Mouse (Mus musculus): Measurements from ENCODE around the gene Garnl3. TPM values are rescaled to one million over a fixed set of nuclear protein-coding genes. Genes with fewer than 3 reads are reported as not detected.

Gene Garnl3
- polyA plus RNA-seq, 1 experiment from 2014 or later = 10.9 TPM

GRCm38 (mm10) chr2:32962062-32962874, 169.2 kb downstream of the Garnl3 start:
- peak overlapping the region; percentile 94 for H3K4me3 ChIP-seq (ENCODE audit: low read length)

GRCm38 (mm10) chr2:32961192-32961995, 170.1 kb downstream of the Garnl3 start, which contains the start of the genes Rpl12 and Lrsam1:
Rpl12 (plus strand) TSS chr2:32961559.
Lrsam1 (minus strand) TSS chr2:32961614.
- peak within 1 kb of the TSS; percentile 95 for H3K4me2 ChIP-seq (replicated peaks; ENCODE audit: low read depth, low read length)
- peak within 1 kb of the TSS; percentile 91 for H3K27ac ChIP-seq (ENCODE audit: low read length)
- H3K4me1 ChIP-seq (ENCODE audit: insufficient read depth, low read length) = peaks cover 45% of the 10 kb centered on the region
- 3% methylated on average over 55 of the region's 55 CpGs for WGBS
- ATAC-seq (ENCODE audit: low FRiP score, low TSS enrichment) = peak; percentile 90
- H3K9ac ChIP-seq (replicated peaks; ENCODE audit: low read length) = peak within 1 kb of the TSS; percentile 97
- peaks cover 20% of the 10 kb centered on the region for H3K36me3 ChIP-seq (ENCODE audit: insufficient read depth, low read length)
- no peaks in the 10 kb centered on the region for H3K9me3 ChIP-seq (ENCODE audit: low read length)
- H3K4me3 ChIP-seq (ENCODE audit: low read length) = peak within 1 kb of the TSS; percentile 94
- H3K27me3 ChIP-seq (ENCODE audit: insufficient read depth, low read length) = no peaks in the 10 kb centered on the region

More at GRCm38 (mm10) chr2:32962062-32962874, 169.2 kb downstream of the Garnl3 start:
- H3K4me1 ChIP-seq (ENCODE audit: insufficient read depth, low read length) = peaks cover 46% of the 10 kb centered on the region
- H3K27me3 ChIP-seq (ENCODE audit: insufficient read depth, low read length) = no peaks in the 10 kb centered on the region
- H3K4me2 ChIP-seq (replicated peaks; ENCODE audit: low read depth, low read length) = peak overlapping the region; percentile 95
- under 1% methylated on average over 33 of the region's 33 CpGs for WGBS
- peak overlapping the region; percentile 91 for H3K27ac ChIP-seq (ENCODE audit: low read length)
- H3K9ac ChIP-seq (replicated peaks; ENCODE audit: low read length) = peak overlapping the region; percentile 97
- ATAC-seq (ENCODE audit: low FRiP score, low TSS enrichment) = no peak
- H3K9me3 ChIP-seq (ENCODE audit: low read length) = no peaks in the 10 kb centered on the region
- H3K36me3 ChIP-seq (ENCODE audit: insufficient read depth, low read length) = peaks cover 20% of the 10 kb centered on the region

GRCm38 (mm10) chr2:32960273-32960672, 171.2 kb downstream of the Garnl3 start:
- no peaks in the 10 kb centered on the region for H3K27me3 ChIP-seq (ENCODE audit: insufficient read depth, low read length)
- no peak for ATAC-seq (ENCODE audit: low FRiP score, low TSS enrichment)
- 78% methylated on average over 4 of the region's 4 CpGs for WGBS
- H3K9ac ChIP-seq (replicated peaks; ENCODE audit: low read length) = peak overlapping the region; percentile 97; the same call in 1 of the 2 replicates
- peaks cover 36% of the 10 kb centered on the region for H3K4me1 ChIP-seq (ENCODE audit: insufficient read depth, low read length)
- H3K4me2 ChIP-seq (replicated peaks; ENCODE audit: low read depth, low read length) = peak overlapping the region; percentile 95; the same call in 1 of the 2 replicates
- peaks cover 21% of the 10 kb centered on the region for H3K36me3 ChIP-seq (ENCODE audit: insufficient read depth, low read length)
- no peak overlapping the region for H3K4me3 ChIP-seq (ENCODE audit: low read length)
- no peak overlapping the region for H3K27ac ChIP-seq (ENCODE audit: low read length)
- H3K9me3 ChIP-seq (ENCODE audit: low read length) = no peaks in the 10 kb centered on the region

- no peak overlapping the region for H3K4me3 ChIP-seq (ENCODE audit: low read length)
- peaks cover 22% of the 10 kb centered on the region for H3K36me3 ChIP-seq (ENCODE audit: insufficient read depth, low read length)
- no peak overlapping the region for H3K27ac ChIP-seq (ENCODE audit: low read length)
- H3K9ac ChIP-seq (replicated peaks; ENCODE audit: low read length) = no peak overlapping the region
- H3K27me3 ChIP-seq (ENCODE audit: insufficient read depth, low read length) = no peaks in the 10 kb centered on the region
- WGBS = 52% methylated on average over 8 of the region's 8 CpGs
- peaks cover 6% of the 10 kb centered on the region for H3K9me3 ChIP-seq (ENCODE audit: low read length)
- ATAC-seq (ENCODE audit: low FRiP score, low TSS enrichment) = no peak
- H3K4me2 ChIP-seq (replicated peaks; ENCODE audit: low read depth, low read length) = no peak overlapping the region
- H3K4me1 ChIP-seq (ENCODE audit: insufficient read depth, low read length) = peaks cover 14% of the 10 kb centered on the region
Measured at GRCm38 (mm10) chr2:32957344-32957743, 174.1 kb downstream of the Garnl3 start.

- Histone ChIP-seq H3K36me3 (ENCODE audit: insufficient read depth, low read length) (peaks cover 28% of the 10 kb centered on the region), H3K4me2 (replicated peaks; ENCODE audit: low read depth, low read length) (no peak overlapping the region), H3K27ac (ENCODE audit: low read length) (no peak overlapping the region), H3K4me3 (ENCODE audit: low read length) (no peak overlapping the region), H3K9me3 (ENCODE audit: low read length) (peaks cover 6% of the 10 kb centered on the region), H3K27me3 (ENCODE audit: insufficient read depth, low read length) (no peaks in the 10 kb centered on the region), H3K4me1 (ENCODE audit: insufficient read depth, low read length) (no peaks in the 10 kb centered on the region; the same call in 1 of the 2 replicates), H3K9ac (replicated peaks; ENCODE audit: low read length) (no peak overlapping the region)
- 90% methylated on average over 2 of the region's 2 CpGs for WGBS
- ATAC-seq (ENCODE audit: low FRiP score, low TSS enrichment) = no peak
Measured at GRCm38 (mm10) chr2:32954581-32954980, 176.9 kb downstream of the Garnl3 start.

- peaks cover 22% of the 10 kb centered on the region for H3K36me3 ChIP-seq (ENCODE audit: insufficient read depth, low read length)
- H3K4me2 ChIP-seq (replicated peaks; ENCODE audit: low read depth, low read length) = no peak overlapping the region
- no peaks in the 10 kb centered on the region for H3K9me3 ChIP-seq (ENCODE audit: low read length)
- no peak overlapping the region for H3K9ac ChIP-seq (replicated peaks; ENCODE audit: low read length)
- H3K4me1 ChIP-seq (ENCODE audit: insufficient read depth, low read length) = no peaks in the 10 kb centered on the region
- no peak overlapping the region for H3K27ac ChIP-seq (ENCODE audit: low read length)
- WGBS = 79% methylated on average over 11 of the region's 11 CpGs
- ATAC-seq (ENCODE audit: low FRiP score, low TSS enrichment) = no peak
- no peak overlapping the region for H3K4me3 ChIP-seq (ENCODE audit: low read length)
- H3K27me3 ChIP-seq (ENCODE audit: insufficient read depth, low read length) = no peaks in the 10 kb centered on the region
Measured at GRCm38 (mm10) chr2:32947454-32947853, 184.0 kb downstream of the Garnl3 start.

- no peaks in the 10 kb centered on the region for H3K4me1 ChIP-seq (ENCODE audit: insufficient read depth, low read length)
- no peak overlapping the region for H3K4me3 ChIP-seq (ENCODE audit: low read length)
- WGBS = 94% methylated on average over 4 of the region's 4 CpGs
- H3K27me3 ChIP-seq (ENCODE audit: insufficient read depth, low read length) = no peaks in the 10 kb centered on the region
- no peaks in the 10 kb centered on the region for H3K9me3 ChIP-seq (ENCODE audit: low read length)
- H3K36me3 ChIP-seq (ENCODE audit: insufficient read depth, low read length) = peaks cover 35% of the 10 kb centered on the region
- no peak overlapping the region for H3K27ac ChIP-seq (ENCODE audit: low read length)
- ATAC-seq (ENCODE audit: low FRiP score, low TSS enrichment) = no peak
- H3K9ac ChIP-seq (replicated peaks; ENCODE audit: low read length) = no peak overlapping the region
- H3K4me2 ChIP-seq (replicated peaks; ENCODE audit: low read depth, low read length) = no peak overlapping the region
Measured at GRCm38 (mm10) chr2:32940483-32940882, 191.0 kb downstream of the Garnl3 start.

- Histone ChIP-seq H3K27ac (ENCODE audit: low read length) (no peak overlapping the region), H3K4me2 (replicated peaks; ENCODE audit: low read depth, low read length) (no peak overlapping the region), H3K4me3 (ENCODE audit: low read length) (no peak overlapping the region), H3K9ac (replicated peaks; ENCODE audit: low read length) (no peak overlapping the region), H3K4me1 (ENCODE audit: insufficient read depth, low read length) (no peaks in the 10 kb centered on the region), H3K27me3 (ENCODE audit: insufficient read depth, low read length) (no peaks in the 10 kb centered on the region), H3K36me3 (ENCODE audit: insufficient read depth, low read length) (peaks cover 31% of the 10 kb centered on the region), H3K9me3 (ENCODE audit: low read length) (no peaks in the 10 kb centered on the region)
- no peak for ATAC-seq (ENCODE audit: low FRiP score, low TSS enrichment)
- WGBS = 68% methylated on average over 5 of the region's 5 CpGs
Measured at GRCm38 (mm10) chr2:32939418-32939817, 192.0 kb downstream of the Garnl3 start.

GRCm38 (mm10) chr2:32938741-32939140, 192.7 kb downstream of the Garnl3 start:
- Histone ChIP-seq H3K36me3 (ENCODE audit: insufficient read depth, low read length) (peaks cover 29% of the 10 kb centered on the region), H3K4me1 (ENCODE audit: insufficient read depth, low read length) (no peaks in the 10 kb centered on the region), H3K9me3 (ENCODE audit: low read length) (no peaks in the 10 kb centered on the region), H3K9ac (replicated peaks; ENCODE audit: low read length) (no peak overlapping the region), H3K4me2 (replicated peaks; ENCODE audit: low read depth, low read length) (no peak overlapping the region), H3K27ac (ENCODE audit: low read length) (no peak overlapping the region), H3K27me3 (ENCODE audit: insufficient read depth, low read length) (no peaks in the 10 kb centered on the region), H3K4me3 (ENCODE audit: low read length) (no peak overlapping the region)
- no peak for ATAC-seq (ENCODE audit: low FRiP score, low TSS enrichment)
- 92% methylated on average over 5 of the region's 5 CpGs for WGBS

All from kidney, embryonic 16.5 days (tissue).